In the genomic region with DNA sequence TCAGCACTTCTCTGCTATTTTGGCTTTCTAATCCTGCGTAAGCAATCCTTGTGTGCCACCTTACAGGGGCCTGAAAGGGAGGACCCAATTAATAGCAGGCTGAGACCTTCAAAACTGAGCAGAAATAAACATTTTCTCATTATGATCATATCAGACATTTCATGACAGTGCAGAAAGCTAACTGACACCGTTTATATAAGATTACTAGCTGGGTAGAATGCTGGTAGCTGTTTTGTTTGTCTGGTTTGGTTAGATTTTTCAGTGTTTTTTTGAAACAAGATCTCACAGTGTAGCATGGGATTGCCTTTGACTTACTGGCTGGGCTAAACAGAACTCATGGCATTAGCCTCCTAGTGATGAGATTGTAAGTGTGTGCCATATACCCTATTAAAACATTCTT, we compare ENCODE assay signal across 19 mouse cellular contexts. TPM values are rescaled to one million over a fixed set of nuclear protein-coding genes. Genes with fewer than 3 reads are reported as not detected.
DNase-seq lines count a peak whose midpoint lies in the region; ATAC-seq and TF ChIP-seq lines count a peak whose summit lies in the region.
"Had no signal": no experiment of that assay in that cellular context is flagged by ENCODE, and none has a peak within 500 bp of the region (broad histone marks: within the 10 kb centered on the region; RNA-seq: fewer than 3 reads in every experiment).

No protein-coding gene starts in this region.

- peak; percentile 41 for DNase-seq in MEL (ENCODE audit: low read depth, low spot score)
- no peak for DNase-seq in gastrocnemius, postnatal 4 days (ENCODE audit: low spot score in 2 of 2)
- DNase-seq in kidney, postnatal 10 days = no peak
- no peak for DNase-seq in hindbrain, embryonic 10.5 days (ENCODE audit: low spot score)
- DNase-seq: adrenal gland, adult 2 months; adrenal gland, postnatal 10 days; adrenal gland, postnatal 25 days; cerebellum, adult 11 months; cerebellum, adult 18-20 months; cerebellum, adult 8-10 months; cerebellum, adult 9-11 months; cerebellum, postnatal 14 days; cerebellum, postnatal 36 days; embryo, embryonic 11 days had no signal

- H3K27ac ChIP-seq in MEL (ENCODE audit: control insufficient read depth, low read depth, low read length) = no peak overlapping the region; the same call in 1 of the 2 replicates
- no peak overlapping the region for H3K27ac ChIP-seq in hindbrain, embryonic 10.5 days
- H3K27ac ChIP-seq: embryonic facial prominence, embryonic 13.5 days; embryonic facial prominence, embryonic 15.5 days had no signal

- H3K27me3 ChIP-seq in MEL (ENCODE audit: control insufficient read depth in 1 of 2, insufficient read depth in 2 of 2, low read length in 2 of 2) = no peaks in the 10 kb centered on the region
- no peaks in the 10 kb centered on the region for H3K27me3 ChIP-seq in hindbrain, embryonic 10.5 days (ENCODE audit: insufficient read depth, poor library complexity, severe bottlenecking)
- H3K27me3 ChIP-seq: embryonic facial prominence, embryonic 13.5 days; embryonic facial prominence, embryonic 15.5 days had no signal

- WGBS in hindbrain, embryonic 10.5 days = 83% methylated on average over 2 of the region's 2 CpGs

- H3K9ac ChIP-seq in MEL (ENCODE audit: control insufficient read depth, low read depth, low read length, poor library complexity, severe bottlenecking) = no peak overlapping the region
- H3K9ac ChIP-seq: embryonic facial prominence, embryonic 13.5 days; embryonic facial prominence, embryonic 15.5 days had no signal

- H3K4me3 ChIP-seq in MEL (ENCODE audit: control insufficient read depth in 1 of 2, insufficient read depth in 1 of 2, low read depth in 2 of 2, low read length in 2 of 2) = no peak overlapping the region
- H3K4me3 ChIP-seq in hindbrain, embryonic 10.5 days = no peak overlapping the region
- H3K4me3 ChIP-seq: embryonic facial prominence, embryonic 13.5 days; embryonic facial prominence, embryonic 15.5 days had no signal

- ATAC-seq in megakaryocyte progenitor cell, adult 5-6 weeks (replicated peaks; ENCODE audit: poor library complexity) = peak; percentile 59
- ATAC-seq: forebrain, embryonic 14.5 days; forebrain, embryonic 16.5 days had no signal

- no peak for TF ChIP-seq RAD21 in MEL (IDR thresholded peaks at IDR 0.05; ENCODE audit: low read depth, low read length)

- TF ChIP-seq EP300 in MEL (IDR thresholded peaks at IDR 0.05; ENCODE audit: low read depth in 1 of 2, low read length in 2 of 2) = peak; percentile 35 to 71; a peak in 3 of 4 replicates

- H3K79me2 ChIP-seq in MEL (ENCODE audit: control insufficient read depth, insufficient read depth, low read length, poor library complexity) = no peaks in the 10 kb centered on the region

- no peak for TF ChIP-seq POLR2A in MEL (IDR thresholded peaks at IDR 0.05; ENCODE audit: control insufficient read depth in 1 of 2, insufficient read depth in 1 of 2, low read depth in 1 of 2, low read length in 2 of 2, poor library complexity in 1 of 2)

- no peak for TF ChIP-seq CTCF in MEL (IDR thresholded peaks at IDR 0.05 in 2 of 3, conservative IDR thresholded peaks at IDR 0.05 in 1 of 3; ENCODE audit: control insufficient read depth in 1 of 3, insufficient read depth in 1 of 3, low read depth in 2 of 3, low read length in 3 of 3, poor library complexity in 1 of 3, severe bottlenecking in 1 of 3)

- peaks cover 16 to 20% of the 10 kb centered on the region in 2 experiments for H3K4me1 ChIP-seq in MEL (ENCODE audit: control insufficient read depth in 1 of 2, insufficient read depth in 2 of 2, low read length in 2 of 2)
- peaks cover 11% of the 10 kb centered on the region; the same call in 1 of the 2 replicates for H3K4me1 ChIP-seq in hindbrain, embryonic 10.5 days (replicated peaks)
- H3K4me1 ChIP-seq: embryonic facial prominence, embryonic 13.5 days; embryonic facial prominence, embryonic 15.5 days had no signal

- peaks cover 0 to 18% of the 10 kb centered on the region in 2 experiments; a peak in 2 of 4 replicates for H3K36me3 ChIP-seq in MEL (ENCODE audit: control insufficient read depth in 1 of 2, insufficient read depth in 2 of 2, low read length in 2 of 2)
- H3K36me3 ChIP-seq in hindbrain, embryonic 10.5 days = no peaks in the 10 kb centered on the region
- H3K36me3 ChIP-seq: embryonic facial prominence, embryonic 13.5 days; embryonic facial prominence, embryonic 15.5 days had no signal

- no peaks in the 10 kb centered on the region for H3K9me3 ChIP-seq in MEL (replicated peaks; ENCODE audit: insufficient read depth, low read length)
- H3K9me3 ChIP-seq in hindbrain, embryonic 10.5 days = no peaks in the 10 kb centered on the region
- H3K9me3 ChIP-seq: embryonic facial prominence, embryonic 13.5 days; embryonic facial prominence, embryonic 15.5 days had no signal

TF ChIP-seq in MEL, 35 proteins besides CTCF, POLR2A, EP300 and RAD21:
- TF ChIP-seq BHLHE40 (IDR thresholded peaks at IDR 0.05; ENCODE audit: borderline replicate concordance, low read depth, low read length) (no peak), E2F4 (IDR thresholded peaks at IDR 0.05; ENCODE audit: borderline replicate concordance, low read depth, low read length) (no peak), GATA1 (IDR thresholded peaks at IDR 0.05; ENCODE audit: low read depth, low read length) (0 out of 2 replicates have a peak, but pooled peaks have one; percentile 4), ZKSCAN1 (IDR thresholded peaks at IDR 0.05; ENCODE audit: low read depth, low read length) (no peak), SIN3A (IDR thresholded peaks at IDR 0.05; ENCODE audit: low read length) (no peak), MYC (IDR thresholded peaks at IDR 0.05; ENCODE audit: low read depth, low read length) (no peak), ETS1 (IDR thresholded peaks at IDR 0.05; ENCODE audit: low read depth, low read length) (peak; percentile 55; the same call in 1 of the 2 replicates), USF2 (IDR thresholded peaks at IDR 0.05; ENCODE audit: borderline replicate concordance in 1 of 2, insufficient read depth in 1 of 2, low read depth in 1 of 2, low read length in 2 of 2) (no peak), TAL1 (IDR thresholded peaks at IDR 0.05; ENCODE audit: low read length) (no peak), NELFE (IDR thresholded peaks at IDR 0.05; ENCODE audit: low read depth, low read length) (no peak), MAZ (IDR thresholded peaks at IDR 0.05; ENCODE audit: low read depth, low read length) (no peak), NRF1 (IDR thresholded peaks at IDR 0.05; ENCODE audit: insufficient read depth, low read depth, low read length, poor library complexity, severe bottlenecking) (no peak), MXI1 (IDR thresholded peaks at IDR 0.05; ENCODE audit: low read depth, low read length) (no peak), MYB (IDR thresholded peaks at IDR 0.05; ENCODE audit: low read depth, low read length) (0 out of 2 replicates have a peak, but pooled peaks have one; percentile 29), MAX (IDR thresholded peaks at IDR 0.05; ENCODE audit: low read length) (no peak), USF1 (IDR thresholded peaks at IDR 0.05; ENCODE audit: low read depth, low read length) (no peak), TCF12 (IDR thresholded peaks at IDR 0.05; ENCODE audit: low read depth, low read length) (0 out of 2 replicates have a peak, but pooled peaks have one; percentile 36), ZC3H11A (IDR thresholded peaks at IDR 0.05; ENCODE audit: low read depth, low read length) (no peak), CHD2 (IDR thresholded peaks at IDR 0.05; ENCODE audit: low read length) (no peak)

RNA-seq across cellular contexts. Expression of a gene that starts 23.9 kb away (rescaled TPM):
- total RNA-seq in MEL (2012; rRNA removed) = 7.1 and 8.4 TPM in 2 replicates
- polyA plus RNA-seq in MEL (2012; ENCODE audit: insufficient read depth in 1 of 2, insufficient read length in 2 of 2, low read depth in 1 of 2, low replicate concordance in 2 of 2, missing spikeins in 1 of 2) = 10 to 100 TPM; 39.7 to 72.2 TPM
- 30.7 and 42.7 TPM in 2 replicates for total RNA-seq in megakaryocyte progenitor cell, adult 5-6 weeks (2015)
- 9.4 and 12.5 TPM in 2 replicates for total RNA-seq in megakaryocyte progenitor cell, adult 5-6 weeks (2017)
- total RNA-seq in gastrocnemius, postnatal 4 days (2021) = 10 to 100 TPM; 50.3 to 59.1 TPM
- 57.1 and 58.7 TPM in 2 replicates for polyA plus RNA-seq in hindbrain, embryonic 10.5 days (2016; fragmentation: Nextera tagmentation; extraction: Ambion mirVana)
